Mouse (Mus musculus) bone marrow macrophage, adult 2 months (primary cell): ENCODE results near the gene Tjap1. TPM values are rescaled to one million over a fixed set of nuclear protein-coding genes. Genes with fewer than 3 reads are reported as not detected.

Experiments used
- H3K27ac ChIP-seq: 2 replicates; pipeline ENCODE4 v1.5.1; 2012; ENCODE audit warnings: low read depth, low read length; ENCODE audit not compliant: insufficient read depth
- H3K4me1 ChIP-seq: 2 replicates; pipeline ENCODE4 v1.6.1; 2012; ENCODE audit warnings: low read length; ENCODE audit not compliant: control insufficient read depth, insufficient read depth
- H3K4me3 ChIP-seq: 2 replicates; pipeline ENCODE4 v1.5.1; 2012; ENCODE audit warnings: mild to moderate bottlenecking, low read length, moderate library complexity; ENCODE audit not compliant: insufficient read depth
- CTCF ChIP-seq: IDR thresholded peaks from 2 replicates; pipeline ENCODE4 v1.5.1; 2012; ENCODE audit warnings: low read depth, mild to moderate bottlenecking, low read length, moderate library complexity
- POLR2A ChIP-seq: IDR thresholded peaks from 2 replicates; pipeline ENCODE4 v1.6.1; 2012; ENCODE audit warnings: mild to moderate bottlenecking, low read depth, low read length, borderline replicate concordance
- polyA plus RNA-seq: library from polyadenylated mRNA; stranded (reverse); fragments of >200 nt; gene quantifications from 2 replicates; pipeline ENCODE4 v1.2.4, GENCODE M21; 2012; ENCODE audit not compliant: missing spikeins, insufficient read depth, insufficient read length

The Tjap1 gene
- polyA plus RNA-seq, 1 experiment = 18.1 TPM

DNA sequence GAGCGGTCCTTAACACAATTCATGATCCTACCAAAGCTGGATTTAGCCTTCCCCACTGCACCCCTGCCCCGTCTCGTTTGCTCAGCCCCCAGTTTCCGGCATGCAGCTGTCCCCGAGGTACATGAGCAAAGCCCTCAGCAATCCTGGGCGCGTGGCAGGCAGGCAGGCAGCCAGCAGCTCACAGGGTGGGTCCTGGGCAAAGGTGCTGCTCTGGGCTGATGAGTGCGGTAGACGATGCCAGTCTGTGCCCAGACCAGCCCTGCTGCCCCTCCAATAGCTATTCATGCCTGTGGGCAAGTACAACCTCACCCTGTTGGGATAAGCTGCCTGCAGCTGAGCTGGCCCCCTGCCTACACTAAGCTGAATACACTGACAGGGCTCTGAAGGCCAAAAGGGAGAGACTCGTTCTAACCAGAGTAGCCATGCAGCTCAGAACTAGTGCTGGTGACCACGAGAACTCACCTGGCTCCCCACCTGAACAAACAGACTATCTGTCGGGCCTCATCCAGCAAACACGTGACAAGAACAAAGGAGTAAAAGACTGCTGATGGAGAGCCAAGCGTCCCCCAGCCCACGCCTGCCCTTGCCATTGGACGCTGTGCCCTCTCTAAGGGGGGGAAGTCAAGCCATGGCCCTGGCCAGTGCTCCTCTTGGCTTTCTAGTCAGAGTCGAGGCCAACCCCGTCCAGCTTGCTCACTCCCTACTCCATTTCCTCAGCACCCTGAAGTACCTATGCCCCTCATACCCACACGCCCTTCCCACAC lies 12.9 kb downstream of the Tjap1 start:
- TF ChIP-seq POLR2A = no peak
- TF ChIP-seq CTCF = no peak

DNA sequence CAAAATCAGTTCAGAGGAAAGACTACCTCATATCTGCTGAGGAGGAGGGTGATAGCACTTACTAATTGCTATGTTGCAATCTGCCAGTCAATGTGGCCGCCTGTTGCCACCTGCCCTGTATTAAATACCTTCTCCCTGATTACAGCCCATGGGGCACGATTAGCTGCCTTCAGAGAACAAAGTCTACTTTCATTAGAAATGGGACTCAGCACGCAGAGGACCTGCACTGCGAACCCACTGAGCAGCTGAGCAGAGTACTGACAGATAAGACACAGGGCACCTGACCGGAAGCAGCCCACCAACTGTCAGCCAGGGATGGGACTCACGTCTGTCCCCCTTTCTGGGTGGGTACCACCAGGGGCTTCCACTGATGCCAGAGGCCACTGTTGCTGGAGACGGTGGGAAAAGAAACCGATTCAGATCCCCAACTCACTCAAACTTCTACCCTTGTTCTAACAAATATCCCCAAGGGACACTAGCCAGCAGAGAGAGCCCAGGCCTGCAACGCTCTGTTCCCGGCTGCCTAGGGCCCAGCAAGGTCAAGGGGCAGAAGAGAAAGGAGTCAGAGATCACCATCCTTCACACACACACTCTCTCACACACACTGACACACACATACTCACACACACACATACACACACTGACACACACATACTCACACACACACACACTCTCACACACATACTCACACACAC lies 14.7 kb downstream of the Tjap1 start:
- no peak overlapping the region for H3K27ac ChIP-seq
- H3K4me1 ChIP-seq = no peaks in the 10 kb centered on the region
- no peak for TF ChIP-seq CTCF
- no peak for TF ChIP-seq POLR2A
- no peak overlapping the region for H3K4me3 ChIP-seq

More for the DNA sequence above, 12.9 kb downstream of the Tjap1 start:
- Histone ChIP-seq H3K4me3 (no peak overlapping the region), H3K4me1 (no peaks in the 10 kb centered on the region), H3K27ac (no peak overlapping the region)

DNA sequence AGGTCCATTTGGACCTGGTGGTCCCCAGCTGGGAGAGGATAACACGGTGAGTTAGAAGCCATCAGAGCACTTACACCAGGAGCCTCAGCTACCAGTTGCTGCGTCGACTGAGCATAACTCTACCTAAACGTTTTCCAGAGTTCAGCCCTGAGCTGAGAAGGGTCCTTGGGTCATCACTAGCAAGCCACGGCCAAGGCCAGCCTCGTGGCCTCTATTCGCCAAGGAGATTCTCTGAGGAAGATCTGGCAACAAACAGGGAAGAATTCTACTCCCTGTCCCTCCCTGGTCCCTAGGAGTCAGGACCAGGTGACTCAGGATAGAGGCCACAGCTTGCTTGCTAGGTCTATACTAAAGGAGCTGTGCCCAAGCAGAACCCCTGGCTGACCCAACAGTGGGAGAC lies 15.3 kb downstream of the Tjap1 start:
- Histone ChIP-seq H3K27ac (no peak overlapping the region), H3K4me3 (no peak overlapping the region), H3K4me1 (no peaks in the 10 kb centered on the region)
- no peak for TF ChIP-seq POLR2A
- TF ChIP-seq CTCF = no peak

DNA sequence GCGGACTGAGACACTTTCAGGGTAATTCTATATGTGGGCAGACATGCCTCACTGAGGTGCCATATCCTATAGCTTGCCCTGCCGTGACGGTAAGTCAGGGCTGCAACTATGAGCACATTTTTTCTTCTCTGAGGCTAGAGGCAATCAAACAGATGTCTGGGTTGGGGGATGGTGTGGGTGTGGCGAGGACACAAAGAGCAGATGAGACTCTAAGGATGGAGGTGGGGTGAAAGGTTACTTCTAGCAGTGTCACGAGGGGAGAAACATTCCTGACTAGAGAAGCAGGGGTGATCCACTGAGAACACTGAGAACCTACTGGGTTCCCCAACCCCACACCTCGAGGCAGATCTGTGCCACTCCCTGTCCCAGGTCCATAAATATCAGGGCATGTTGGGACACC lies 15.8 kb downstream of the Tjap1 start:
- no peak for TF ChIP-seq POLR2A
- no peak for TF ChIP-seq CTCF
- Histone ChIP-seq H3K4me3 (no peak overlapping the region), H3K4me1 (no peaks in the 10 kb centered on the region)

DNA sequence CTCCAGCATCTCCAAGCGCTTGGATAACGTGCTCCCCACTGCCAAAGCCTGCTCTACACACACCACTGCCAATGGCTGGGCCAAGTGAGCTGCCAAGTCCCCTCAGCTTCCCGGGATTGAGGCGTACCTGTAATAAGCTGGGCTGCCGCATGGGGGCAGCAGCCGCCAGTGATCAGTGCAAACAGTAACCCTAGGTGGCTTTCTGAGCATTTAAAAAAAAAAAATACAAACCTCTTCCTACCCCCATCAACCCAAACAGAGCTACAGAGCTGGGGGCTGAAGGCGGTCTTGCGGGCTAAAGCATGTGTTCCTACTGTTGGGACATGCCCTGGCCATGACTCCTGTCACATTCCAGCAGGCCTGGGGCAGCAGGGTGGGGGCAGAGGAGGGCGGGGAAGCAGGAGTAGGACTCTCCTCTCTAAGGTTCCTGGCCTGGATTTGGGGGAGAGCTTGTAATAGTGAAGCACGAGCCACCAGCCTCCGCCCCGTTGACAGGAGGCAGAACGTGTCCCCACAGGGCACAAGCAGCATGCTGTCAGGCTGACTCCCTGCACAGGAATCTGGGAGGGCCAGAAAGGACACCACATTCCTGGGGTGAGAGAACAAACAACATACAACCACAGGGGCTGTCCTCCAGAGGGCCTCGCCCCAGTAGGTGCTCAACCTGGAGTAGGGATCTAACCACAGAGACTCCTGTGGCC lies 16.8 kb downstream of the Tjap1 start:
- Histone ChIP-seq H3K27ac (no peak overlapping the region), H3K4me1 (no peaks in the 10 kb centered on the region), H3K4me3 (no peak overlapping the region)
- TF ChIP-seq POLR2A (no peak), CTCF (peak; percentile 81)

More for the DNA sequence above, 15.8 kb downstream of the Tjap1 start:
- H3K27ac ChIP-seq = no peak overlapping the region

DNA sequence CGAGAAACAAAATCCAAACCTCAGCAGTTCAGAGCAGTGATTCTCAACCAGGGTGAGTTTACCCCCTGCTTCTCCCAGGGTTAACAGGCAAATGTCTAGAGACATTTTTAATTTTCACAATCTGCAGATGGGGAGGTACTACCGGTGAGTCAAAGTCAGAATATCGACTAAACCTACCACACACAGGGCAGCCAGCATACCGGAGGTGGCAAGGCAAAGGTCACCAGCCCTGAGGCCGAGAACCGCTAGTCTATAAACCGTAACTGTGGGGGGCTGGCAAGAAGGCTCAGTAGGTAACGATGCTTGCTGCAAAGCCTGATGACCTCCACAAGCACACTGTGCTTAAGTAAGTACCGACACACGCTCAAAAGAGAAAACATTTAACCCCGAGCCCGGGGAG lies 17.3 kb downstream of the Tjap1 start:
- H3K27ac ChIP-seq = no peak overlapping the region
- H3K4me1 ChIP-seq = no peaks in the 10 kb centered on the region
- no peak for TF ChIP-seq POLR2A
- TF ChIP-seq CTCF = no peak
- H3K4me3 ChIP-seq = no peak overlapping the region

DNA sequence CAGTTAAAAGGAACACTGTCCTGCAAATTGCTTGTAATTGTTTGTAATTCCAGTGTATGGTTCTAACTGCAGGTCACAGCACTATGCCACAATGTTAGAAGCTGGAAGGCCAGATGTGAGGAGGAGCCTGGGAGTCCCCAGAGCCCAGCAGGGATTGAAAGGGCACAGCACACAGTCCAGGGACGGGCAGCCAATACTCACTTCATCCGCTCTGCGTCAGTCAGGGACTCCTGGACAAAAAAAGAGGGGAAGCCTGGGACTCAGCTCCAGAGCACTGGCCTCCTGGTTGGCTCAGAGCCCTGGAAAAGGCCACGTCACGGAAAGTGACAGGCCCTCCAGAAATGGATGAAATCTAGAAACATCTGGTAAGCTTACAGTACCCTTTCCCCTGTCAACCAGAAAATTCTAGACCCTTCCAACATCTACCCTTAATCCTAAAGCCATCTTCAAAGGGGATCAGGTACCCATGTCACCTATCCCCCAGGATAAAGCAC lies 20.6 kb downstream of the Tjap1 start:
- no peak overlapping the region for H3K4me3 ChIP-seq
- H3K27ac ChIP-seq = no peak overlapping the region
- TF ChIP-seq CTCF = no peak
- no peak for TF ChIP-seq POLR2A
- H3K4me1 ChIP-seq = no peaks in the 10 kb centered on the region

DNA sequence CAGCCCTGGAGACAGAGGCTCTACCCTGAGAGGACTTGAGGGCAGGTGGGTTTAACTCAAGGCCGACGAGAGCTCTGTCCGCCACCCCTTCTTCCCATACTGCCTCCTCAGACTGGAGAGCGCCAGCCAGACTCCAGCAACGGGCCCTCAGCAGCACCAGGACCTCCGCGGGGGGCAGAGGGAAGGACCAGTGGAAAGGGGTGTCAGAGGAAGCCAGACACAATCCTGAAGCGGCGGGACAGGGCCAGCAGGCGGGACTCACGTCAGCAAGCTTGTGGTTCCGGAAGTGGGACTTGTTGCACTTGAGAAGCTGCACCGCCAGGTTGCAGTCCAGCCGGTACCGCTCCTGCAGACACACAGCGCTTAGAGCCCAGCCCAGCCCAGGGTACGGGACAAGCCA lies 23.2 kb downstream of the Tjap1 start:
- H3K27ac ChIP-seq = no peak overlapping the region
- TF ChIP-seq CTCF (no peak), POLR2A (no peak)
- no peaks in the 10 kb centered on the region for H3K4me1 ChIP-seq
- no peak overlapping the region for H3K4me3 ChIP-seq

DNA sequence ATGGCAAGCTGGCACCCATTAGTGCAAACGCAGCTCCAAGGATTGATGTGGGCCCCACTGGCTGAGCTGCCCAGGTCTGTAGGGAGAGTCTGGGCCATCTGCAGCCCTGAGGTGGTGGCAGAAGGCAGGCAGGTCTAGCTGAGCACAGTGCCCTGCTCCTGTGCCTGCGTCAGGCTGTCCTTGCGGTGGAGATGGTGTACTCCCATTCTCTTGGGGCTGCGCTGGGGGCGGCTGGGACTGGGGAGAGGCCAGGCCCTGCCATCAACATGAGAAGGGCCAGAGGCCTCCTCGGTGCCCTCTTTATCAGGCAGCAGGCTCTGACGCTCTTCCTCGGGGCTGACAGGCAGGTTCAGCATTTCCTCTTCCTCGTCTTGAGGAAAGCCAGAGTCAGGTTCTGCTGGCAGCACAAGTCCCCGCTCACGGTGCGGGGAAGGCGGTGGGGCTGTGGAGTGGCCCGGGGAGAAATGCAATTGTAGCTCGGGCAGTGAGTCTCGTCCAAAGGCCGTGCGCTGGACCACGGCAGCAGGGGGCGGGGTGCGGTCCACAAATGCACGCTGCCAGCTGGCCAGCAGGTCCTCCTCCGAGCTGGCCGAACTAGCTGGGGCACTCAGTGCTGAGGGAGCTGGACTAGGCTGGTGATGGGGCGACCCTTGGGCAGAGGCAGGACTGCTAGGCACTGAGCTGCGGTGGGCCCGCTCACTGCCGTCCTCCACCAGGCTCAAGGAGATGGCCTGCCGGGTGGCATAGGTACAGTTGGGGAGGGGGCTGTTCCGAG lies 24.4 kb downstream of the Tjap1 start:
- Histone ChIP-seq H3K4me1 (no peaks in the 10 kb centered on the region), H3K4me3 (no peak overlapping the region), H3K27ac (no peak overlapping the region)
- TF ChIP-seq POLR2A (no peak), CTCF (no peak)

DNA sequence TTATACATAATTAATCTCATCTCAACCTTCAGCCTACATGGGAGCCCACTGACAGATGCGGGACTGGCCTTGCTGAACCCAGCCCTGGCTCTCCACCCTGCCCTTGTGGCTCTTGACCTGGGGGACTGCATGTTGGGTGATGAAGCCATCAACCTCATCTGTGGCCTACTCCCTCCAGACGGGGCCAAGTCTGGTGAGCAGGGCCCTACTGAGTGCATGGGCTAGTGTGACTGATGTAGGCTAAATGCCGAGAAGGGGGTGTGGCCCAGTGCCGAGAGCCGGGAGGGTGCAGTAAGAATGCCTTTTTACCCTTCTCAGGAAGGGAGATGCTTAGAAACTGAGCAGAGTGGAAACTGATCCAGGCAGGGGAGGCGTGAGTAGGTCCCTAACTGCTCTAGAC lies 27.7 kb downstream of the Tjap1 start:
- Histone ChIP-seq H3K27ac (no peak overlapping the region), H3K4me3 (no peak overlapping the region), H3K4me1 (0 out of 2 replicates have a peak, but pooled peaks cover 2% of the 10 kb centered on the region)
- TF ChIP-seq POLR2A (no peak), CTCF (no peak)
